Mouse (Mus musculus) 3134 (cell line): ENCODE measurements around the gene Snx18.

Source experiments
- DNase-seq: peaks from one replicate; pipeline ENCODE4 v3.0.0-alpha.2; 2011; ENCODE audit warnings: low spot score; ENCODE audit not compliant: insufficient read length; ENCODE audit errors: extremely low read depth

The Snx18 gene

GRCm38 (mm10) chr13:113572046-113572686 is 46.2 kb downstream of the Snx18 start:
- DNase-seq = no peak

GRCm38 (mm10) chr13:113569526-113569925 is 48.8 kb downstream of the Snx18 start:
- no peak for DNase-seq

GRCm38 (mm10) chr13:113566951-113567350 is 51.4 kb downstream of the Snx18 start:
- no peak for DNase-seq

GRCm38 (mm10) chr13:113566411-113566810 is 52.0 kb downstream of the Snx18 start:
- no peak for DNase-seq

- no peak for DNase-seq
These were observed 58.7 kb downstream of the Snx18 start for GRCm38 (mm10) chr13:113559646-113560045.

- DNase-seq = no peak
These were observed 61.8 kb downstream of the Snx18 start for GRCm38 (mm10) chr13:113556538-113556937.

- peak; percentile 6 for DNase-seq
These were observed 63.1 kb downstream of the Snx18 start for GRCm38 (mm10) chr13:113555226-113555625.

- peak; percentile 65 for DNase-seq
These were observed 64.6 kb downstream of the Snx18 start for GRCm38 (mm10) chr13:113553603-113554230.

GRCm38 (mm10) chr13:113552341-113552740 is 66.0 kb downstream of the Snx18 start:
- DNase-seq = no peak

- DNase-seq = peak; percentile 67
These were observed 67.3 kb downstream of the Snx18 start for GRCm38 (mm10) chr13:113550866-113551565.

- no peak for DNase-seq
These were observed 69.3 kb downstream of the Snx18 start for GRCm38 (mm10) chr13:113549021-113549420.

GRCm38 (mm10) chr13:113547807-113548426 is 70.4 kb downstream of the Snx18 start:
- no peak for DNase-seq

- no peak for DNase-seq
These were observed 76.0 kb downstream of the Snx18 start for GRCm38 (mm10) chr13:113542374-113542773.
